Mouse (Mus musculus) gastrocnemius, adult 18-20 months (tissue): ENCODE results near the gene Zfand3. TPM values are rescaled to one million over a fixed set of nuclear protein-coding genes. Genes with fewer than 3 reads are reported as not detected.

Experiments
- DNase-seq: peaks from one replicate; pipeline ENCODE4 v3.0.0; 2021; ENCODE audit warnings: low spot score
- long read RNA-seq, 2 experiments: library from polyadenylated mRNA; stranded (forward); transcript quantifications; one replicate each; pipeline ENCODE4 v2.0.0; 2021
- total RNA-seq, 2 experiments: library from RNA; stranded (reverse); gene quantifications; 2 replicates each; pipeline ENCODE4 v1.2.3; 2021

Zfand3 gene
- 100 to 1,000 TPM; 211 to 216 TPM for total RNA-seq
- long read RNA-seq, experiment 1, transcript Zfand3-205 (2 exons, 360 nt), result minor isoform, 5 of 42 reads
- long read RNA-seq, experiment 1, transcript Zfand3-202 (6 exons, 3,039 nt), result major isoform, 15 of 42 reads
- long read RNA-seq, experiment 1, partial matches to known transcripts, result 9 of 42 reads
- long read RNA-seq, experiment 1, other reads (novel, unspliced or antisense), result 12 of 42 reads
- long read RNA-seq, experiment 2, transcript Zfand3-202 (6 exons, 3,039 nt), result major isoform, 20 of 48 reads
- long read RNA-seq, experiment 2, transcript Zfand3-205 (2 exons, 360 nt), result minor isoform, 6 of 48 reads
- long read RNA-seq, experiment 2, partial matches to known transcripts, result 6 of 48 reads
- long read RNA-seq, experiment 2, other reads (novel, unspliced or antisense), result 14 of 48 reads

- DNase-seq, result peak; percentile 94
These were observed at the start of gene Zfand3 for GRCm38 (mm10) chr17:30004203-30005102. Zfand3 (plus strand) TSS chr17:30004733.

GRCm38 (mm10) chr17:29955880-29956279 is 48.7 kb upstream of the Zfand3 start:
- no peak for DNase-seq

- DNase-seq, result peak; percentile 40
These were observed 40.7 kb upstream of the Zfand3 start for GRCm38 (mm10) chr17:29963730-29964259.

- no peak for DNase-seq
These were observed 39.0 kb upstream of the Zfand3 start for GRCm38 (mm10) chr17:29965506-29965905.

- DNase-seq, result no peak
These were observed 34.4 kb upstream of the Zfand3 start, which contains the start of gene Mdga1 for GRCm38 (mm10) chr17:29970037-29970555. Mdga1 (minus strand) TSS chr17:29970087.

GRCm38 (mm10) chr17:29971761-29972432 is 32.6 kb upstream of the Zfand3 start:
- DNase-seq, result no peak

- DNase-seq, result no peak
These were observed 31.3 kb upstream of the Zfand3 start for GRCm38 (mm10) chr17:29973226-29973625.

- DNase-seq, result peak; percentile 92
These were observed 28.8 kb upstream of the Zfand3 start for GRCm38 (mm10) chr17:29975731-29976130.

GRCm38 (mm10) chr17:29979020-29979419 is 25.5 kb upstream of the Zfand3 start:
- DNase-seq, result peak; percentile 57

GRCm38 (mm10) chr17:29979841-29980240 is 24.7 kb upstream of the Zfand3 start:
- no peak for DNase-seq

- DNase-seq, result no peak
These were observed 23.0 kb upstream of the Zfand3 start for GRCm38 (mm10) chr17:29981568-29981967.

GRCm38 (mm10) chr17:29983190-29983589 is 21.3 kb upstream of the Zfand3 start:
- DNase-seq, result no peak

- DNase-seq, result no peak
These were observed 19.6 kb upstream of the Zfand3 start for GRCm38 (mm10) chr17:29984931-29985330.

GRCm38 (mm10) chr17:29985534-29985933 is 19.0 kb upstream of the Zfand3 start:
- no peak for DNase-seq

- DNase-seq, result no peak
These were observed 16.4 kb upstream of the Zfand3 start for GRCm38 (mm10) chr17:29988141-29988540.

- no peak for DNase-seq
These were observed 14.9 kb upstream of the Zfand3 start for GRCm38 (mm10) chr17:29989653-29990052.

GRCm38 (mm10) chr17:29990136-29990535 is 14.4 kb upstream of the Zfand3 start:
- no peak for DNase-seq

- no peak for DNase-seq
These were observed 13.7 kb upstream of the Zfand3 start for GRCm38 (mm10) chr17:29990845-29991244.

- DNase-seq, result no peak
These were observed 11.0 kb upstream of the Zfand3 start for GRCm38 (mm10) chr17:29993488-29993887.

- no peak for DNase-seq
These were observed 10.5 kb upstream of the Zfand3 start for GRCm38 (mm10) chr17:29994011-29994410.

- DNase-seq, result no peak
These were observed 10.1 kb upstream of the Zfand3 start for GRCm38 (mm10) chr17:29994459-29994858.
